Mouse (Mus musculus): ENCODE measurements at regions not wholly inside any gene's neighbourhood (a gene's known extent, or its start where the extent isn't known, plus 50 kb on each side); places are given as distances from the start of the nearest gene placed in this dataset.

DNA sequence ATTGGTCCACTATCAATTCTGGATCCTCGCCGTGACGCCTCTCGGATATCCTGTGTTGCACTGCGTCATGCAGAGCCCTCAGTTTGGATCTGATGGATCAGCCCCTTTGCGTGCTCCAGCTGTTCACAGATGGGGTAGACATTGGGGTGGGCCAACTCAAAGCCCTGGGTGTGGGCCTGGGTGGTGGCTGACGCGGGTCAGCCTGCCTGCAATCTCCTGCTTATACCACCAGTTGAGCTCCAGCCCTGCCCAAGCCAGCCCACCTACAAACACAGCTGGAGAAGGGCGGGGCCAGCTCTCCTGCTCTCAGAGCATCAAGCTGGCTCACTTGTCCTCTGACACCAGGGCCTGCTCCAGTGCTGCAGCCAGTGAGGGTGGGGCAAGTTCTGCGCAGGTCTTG lies 73.1 kb downstream of the Rps15a start:
- no peak for DNase-seq (ENCODE audit: extremely low read depth, insufficient read length, low spot score)

DNA sequence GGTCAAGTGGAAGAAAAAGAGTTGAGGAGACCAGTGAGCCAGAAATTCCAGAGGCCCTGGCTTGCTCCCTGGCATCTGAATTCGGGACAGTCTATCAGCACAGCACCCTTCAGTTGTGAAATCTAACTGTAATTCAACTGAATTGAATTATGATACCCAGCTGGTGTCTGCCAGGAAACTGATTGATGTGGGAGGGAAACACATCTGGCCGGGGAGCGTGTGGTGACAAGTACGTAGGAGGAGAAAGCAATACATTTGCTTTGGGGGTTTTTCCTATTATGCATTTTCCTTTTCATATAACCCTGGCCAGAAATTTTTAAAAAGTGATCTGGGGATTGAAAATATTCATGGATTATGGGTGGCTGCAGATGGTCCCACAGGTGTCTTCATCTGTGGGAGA lies 76.1 kb downstream of the Rps15a start:
- DNase-seq (ENCODE audit: extremely low read depth, insufficient read length, low spot score): no peak

DNA sequence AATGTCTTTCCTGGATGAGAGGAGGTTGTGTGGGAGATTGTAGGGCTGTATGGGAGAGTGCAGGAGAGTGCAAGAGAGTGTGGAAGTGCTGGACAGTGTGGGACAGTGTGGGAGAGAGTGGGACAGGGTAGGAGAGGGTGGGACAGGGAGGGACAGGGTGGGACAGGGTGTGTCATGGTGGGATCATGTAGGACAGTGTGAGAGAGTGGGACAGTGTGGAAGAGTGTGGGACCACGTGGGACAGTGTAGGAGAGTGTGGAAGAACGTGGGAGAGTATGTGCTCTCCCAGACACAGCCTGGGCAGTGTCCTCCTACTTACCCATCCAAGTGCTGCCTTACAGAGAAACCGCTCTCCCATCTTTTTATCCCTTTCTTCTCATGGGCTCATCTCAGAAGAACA lies 78.9 kb downstream of the Rps15a start:
- DNase-seq (ENCODE audit: extremely low read depth, insufficient read length, low spot score): no peak

DNA sequence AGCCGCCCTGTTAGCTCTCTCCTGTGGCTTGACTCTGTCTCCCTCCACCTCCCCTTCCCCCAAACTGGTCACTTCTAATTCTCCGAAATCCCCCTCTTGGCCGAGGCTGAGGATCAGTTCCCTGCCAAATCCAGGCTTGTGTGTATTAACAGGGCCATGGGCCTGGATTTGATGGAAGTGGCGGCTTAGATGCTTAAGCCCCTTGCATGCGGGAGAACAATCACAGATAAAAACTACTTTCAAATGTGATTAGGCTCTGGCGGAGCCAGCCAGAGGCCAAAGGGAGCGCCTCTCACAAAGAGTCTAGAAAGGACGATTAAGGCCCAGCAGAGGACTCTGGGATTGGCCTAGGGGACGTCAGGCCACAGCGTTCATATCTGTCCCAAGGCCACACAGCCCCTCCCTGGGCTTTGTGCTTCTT lies 89.9 kb downstream of the Rps15a start:
- DNase-seq (ENCODE audit: extremely low read depth, insufficient read length, low spot score): no peak

DNA sequence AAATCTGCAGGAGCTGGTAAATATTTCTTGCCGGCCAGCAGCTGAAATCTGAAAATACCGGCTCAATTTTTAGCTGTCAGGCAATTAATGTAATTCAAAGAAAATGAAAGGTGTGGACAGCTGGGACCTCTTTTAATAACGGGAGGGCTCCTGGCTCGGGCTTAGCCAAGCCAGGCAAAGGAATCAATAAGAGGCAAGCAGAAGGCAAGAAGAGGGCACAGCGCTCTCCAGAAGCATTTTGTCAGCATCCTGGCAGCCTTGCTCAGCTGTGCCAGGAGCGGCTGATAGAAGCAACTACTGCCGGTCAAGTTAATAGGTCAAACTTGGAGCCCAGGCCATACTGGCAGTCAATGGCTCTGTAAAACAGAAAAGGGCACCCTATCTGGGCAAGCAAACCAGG lies 111.4 kb downstream of the Rps15a start:
- DNase-seq (ENCODE audit: extremely low read depth, insufficient read length, low spot score): no peak

DNA sequence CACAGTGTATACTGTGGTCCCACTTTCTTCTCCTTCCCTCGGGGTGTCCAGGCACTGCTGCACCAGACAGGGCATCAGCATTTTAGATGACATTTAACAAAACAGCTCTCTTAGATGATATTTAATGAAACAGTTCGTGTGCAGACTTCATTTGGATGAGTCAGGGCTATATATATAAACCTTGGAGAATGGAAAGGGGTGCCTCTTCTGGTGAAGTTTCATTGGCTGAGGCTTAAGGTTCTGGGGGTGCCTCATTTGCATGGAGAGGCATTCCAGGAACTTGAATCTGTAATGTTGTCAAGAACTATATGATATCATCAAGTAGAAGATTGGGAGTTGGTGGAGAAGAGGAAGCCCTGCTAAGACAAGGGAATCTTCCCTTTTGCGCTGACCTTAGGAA lies 114.1 kb downstream of the Rps15a start:
- DNase-seq (ENCODE audit: extremely low read depth, insufficient read length, low spot score): no peak

DNA sequence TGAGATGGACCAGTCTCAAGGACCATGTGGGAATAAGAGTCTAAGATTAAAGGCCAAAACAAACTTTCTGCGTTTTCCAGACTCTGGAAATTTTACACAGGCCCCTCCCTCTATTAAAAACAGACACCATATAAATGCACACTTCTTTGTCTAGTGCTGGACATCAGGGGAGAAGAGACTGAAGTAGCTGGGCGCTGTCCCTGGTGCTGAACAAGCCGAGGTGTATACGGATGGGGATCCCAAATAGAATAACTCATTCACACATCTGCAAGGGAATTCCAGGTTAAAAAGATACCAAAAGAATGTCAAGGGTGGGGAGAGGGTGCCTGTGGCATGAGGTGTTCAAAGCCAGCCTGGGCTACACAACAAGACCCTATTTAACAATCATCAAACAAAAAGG lies 114.9 kb downstream of the Rps15a start:
- DNase-seq (ENCODE audit: extremely low read depth, insufficient read length, low spot score): no peak

DNA sequence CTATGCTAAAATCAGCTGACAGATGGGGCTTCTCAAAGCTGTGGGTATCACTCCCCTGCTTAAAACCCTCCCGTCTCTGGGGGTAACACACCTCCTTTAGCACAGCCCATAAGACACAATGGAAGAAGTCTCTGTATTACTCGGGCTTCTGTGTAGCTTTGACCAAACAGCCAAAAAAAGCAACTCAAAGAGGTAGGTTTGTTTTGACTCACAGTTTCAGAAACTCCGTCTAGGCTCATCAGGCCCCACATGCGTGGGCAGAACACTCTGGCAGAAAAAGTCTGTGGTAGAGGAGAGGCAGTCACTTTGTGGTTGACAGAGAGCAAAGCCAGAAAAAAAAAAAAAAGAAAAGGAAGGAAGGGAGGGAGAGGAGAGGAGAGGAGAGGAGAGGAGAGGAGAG lies 133.8 kb downstream of the Rps15a start:
- no peak for DNase-seq (ENCODE audit: extremely low read depth, insufficient read length, low spot score)

DNA sequence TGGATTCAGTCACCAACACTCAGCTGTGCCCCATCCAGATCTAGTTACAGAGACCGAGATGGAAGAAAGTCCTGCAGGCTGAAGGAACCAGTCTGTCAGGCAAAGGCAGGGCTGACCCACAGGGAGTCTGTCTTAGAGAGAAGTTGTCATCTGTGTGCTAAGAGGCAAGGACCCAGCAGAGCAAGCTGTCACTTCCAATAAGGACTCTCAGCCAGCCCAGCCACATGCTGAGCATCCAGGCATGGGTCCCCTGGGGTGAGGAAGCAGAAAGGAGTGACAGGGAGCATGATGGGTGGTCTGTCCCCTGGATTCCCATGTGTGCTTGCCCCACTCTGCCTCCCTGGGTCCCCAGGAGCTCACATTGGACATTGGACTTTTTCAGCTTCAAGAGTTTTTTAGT lies 144.8 kb downstream of the Rps15a start:
- DNase-seq (ENCODE audit: extremely low read depth, insufficient read length, low spot score): peak; percentile 5

DNA sequence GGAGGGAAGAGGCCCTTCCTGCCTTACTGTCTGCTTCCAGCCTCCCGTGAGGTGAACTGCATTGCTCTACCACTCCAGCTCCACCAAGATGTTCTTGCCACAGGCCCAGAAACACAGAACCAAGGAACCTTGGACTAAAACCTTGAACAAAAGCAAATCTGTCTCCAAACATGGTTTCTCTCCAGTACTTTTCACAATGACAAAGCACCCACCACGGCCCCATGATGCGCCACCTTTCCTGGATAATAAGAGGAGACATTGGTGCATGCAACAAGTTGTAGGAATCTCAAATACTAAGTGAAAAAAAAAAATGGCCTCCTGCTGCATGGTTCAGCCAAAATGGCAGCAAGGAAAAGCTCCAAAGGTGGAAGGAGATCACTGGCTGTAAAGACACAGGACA lies 172.6 kb downstream of the Rps15a start:
- DNase-seq (ENCODE audit: extremely low read depth, insufficient read length, low spot score): no peak

DNA sequence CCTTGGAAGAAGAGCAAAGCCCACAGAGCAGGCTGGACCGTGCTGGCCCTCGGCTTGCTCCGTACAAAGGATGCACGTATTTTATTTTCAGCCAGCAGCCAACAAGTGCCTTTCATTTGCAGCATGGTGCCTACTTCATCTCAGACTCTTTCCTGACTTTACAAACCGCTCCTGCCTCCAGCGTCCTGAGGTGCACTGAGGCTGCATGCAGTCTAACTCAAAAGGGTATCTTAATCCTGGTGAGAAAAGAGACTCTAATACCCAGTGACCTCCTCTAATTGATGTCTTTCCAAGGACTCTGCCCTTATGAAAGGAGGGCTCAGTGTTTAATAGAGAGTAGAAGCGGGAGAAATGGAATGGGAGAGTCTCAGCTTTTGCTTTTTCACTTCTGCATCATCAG lies 176.4 kb downstream of the Rps15a start:
- DNase-seq (ENCODE audit: extremely low read depth, insufficient read length, low spot score): no peak

DNA sequence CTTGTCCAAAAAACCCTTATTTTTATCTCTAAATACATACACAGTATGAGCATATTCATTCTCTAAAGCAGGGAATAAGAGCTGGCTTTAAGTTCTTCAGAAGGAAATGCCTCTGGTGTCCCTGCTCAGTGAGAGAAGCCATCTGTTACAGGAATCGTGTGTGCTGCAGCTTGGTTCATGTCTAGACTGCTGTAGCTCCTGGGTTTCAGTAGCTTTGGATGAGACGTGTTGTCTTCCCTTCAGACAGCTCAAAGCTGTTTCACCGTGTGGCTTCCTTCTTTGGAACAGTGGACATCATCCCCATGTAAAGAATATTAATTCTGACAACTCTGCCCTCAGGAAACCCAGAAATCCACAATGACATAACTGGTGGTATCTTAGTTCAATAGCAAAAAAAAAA lies 181.1 kb downstream of the Rps15a start:
- DNase-seq (ENCODE audit: extremely low read depth, insufficient read length, low spot score): no peak

DNA sequence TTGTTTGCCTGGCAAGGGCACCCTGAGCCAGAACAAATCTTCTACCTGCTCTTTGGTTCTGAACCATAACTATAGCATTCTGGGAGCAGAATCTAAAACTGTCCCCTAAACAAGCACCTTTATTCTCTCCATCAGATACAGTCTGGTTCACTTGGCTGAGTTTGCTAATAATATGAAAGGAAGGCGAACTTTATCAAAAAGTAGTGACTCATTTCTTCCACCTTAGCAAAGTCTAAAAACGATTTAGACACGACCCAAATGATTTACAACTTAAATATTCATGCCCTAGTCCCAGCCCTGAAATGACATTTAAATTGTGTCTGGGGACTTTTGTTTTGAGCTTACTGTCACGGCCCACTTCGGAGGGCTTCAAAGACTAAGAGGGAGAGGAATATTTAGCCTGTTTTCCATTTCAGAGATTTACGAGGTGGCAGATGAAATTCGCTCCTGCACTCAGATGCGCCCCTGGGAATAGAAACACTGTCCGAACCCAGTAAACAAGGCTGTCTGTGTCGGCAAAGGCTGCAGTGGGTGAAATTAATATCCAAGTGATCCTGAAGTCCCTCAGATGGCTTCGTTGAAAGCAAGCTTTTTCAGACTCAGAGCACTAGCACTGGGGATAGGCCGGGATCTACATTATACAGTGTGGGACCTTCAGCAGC lies 184.6 kb downstream of the Rps15a start:
- no peak for DNase-seq (ENCODE audit: extremely low read depth, insufficient read length, low spot score)

DNA sequence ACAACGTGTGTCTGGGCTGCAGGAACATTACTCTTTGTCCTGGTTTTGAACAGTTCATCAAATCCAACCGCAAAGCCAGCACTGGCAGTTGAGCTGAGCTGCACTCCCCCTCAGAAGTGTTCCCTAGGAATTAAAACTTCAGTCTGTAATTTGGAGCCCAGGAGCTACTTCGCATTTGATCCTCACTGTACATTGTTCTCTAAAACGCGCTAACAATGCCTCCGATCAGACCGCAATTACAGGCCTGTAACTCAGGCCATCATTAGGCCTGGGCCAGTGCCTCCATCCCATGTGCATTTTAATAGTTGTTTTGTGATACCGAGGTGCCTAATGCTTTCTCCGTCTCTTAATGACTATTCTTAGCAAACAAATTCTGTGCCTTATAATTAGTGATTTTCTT lies 185.6 kb downstream of the Rps15a start:
- no peak for DNase-seq (ENCODE audit: extremely low read depth, insufficient read length, low spot score)

DNA sequence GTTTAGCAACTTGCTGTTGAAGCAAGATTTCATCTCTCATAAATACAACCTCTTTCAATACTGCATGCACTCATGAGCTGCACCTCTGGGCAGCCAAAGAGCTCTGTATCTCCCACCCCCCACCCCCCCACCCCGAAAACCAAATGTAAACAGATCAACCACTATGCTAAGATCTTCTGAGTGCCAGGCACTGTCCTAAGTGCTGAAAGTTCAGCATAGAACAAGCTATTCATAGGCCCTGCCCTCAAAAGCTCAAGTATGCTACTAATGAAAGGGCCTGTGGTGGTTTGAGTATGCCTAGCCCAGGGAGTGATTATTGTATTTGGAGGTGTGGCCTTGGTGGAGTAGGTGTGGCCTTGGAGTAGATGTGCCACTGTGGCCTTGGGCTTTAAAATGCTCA lies 189.6 kb downstream of the Rps15a start:
- DNase-seq (ENCODE audit: extremely low read depth, insufficient read length, low spot score): no peak

DNA sequence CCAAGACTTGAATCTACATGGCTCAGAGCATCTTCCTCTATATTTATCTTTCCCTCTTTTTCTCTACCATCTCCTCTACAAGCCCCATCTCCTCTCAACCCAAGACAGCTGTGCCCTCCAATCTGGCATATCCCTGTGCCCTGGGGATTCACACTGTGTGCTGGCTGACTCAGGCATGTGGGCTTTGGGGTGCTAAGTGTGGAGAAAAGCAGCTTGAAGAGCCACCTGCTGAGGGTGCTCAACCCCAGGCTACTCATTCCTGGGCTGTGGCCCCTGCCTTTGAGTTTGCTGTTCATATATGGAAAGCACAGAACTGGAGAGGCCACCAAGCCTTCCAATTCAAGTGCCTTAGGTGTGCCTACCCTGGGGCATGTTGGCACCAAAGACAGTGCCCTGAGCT lies 193.7 kb downstream of the Rps15a start:
- no peak for DNase-seq (ENCODE audit: extremely low read depth, insufficient read length, low spot score)

DNA sequence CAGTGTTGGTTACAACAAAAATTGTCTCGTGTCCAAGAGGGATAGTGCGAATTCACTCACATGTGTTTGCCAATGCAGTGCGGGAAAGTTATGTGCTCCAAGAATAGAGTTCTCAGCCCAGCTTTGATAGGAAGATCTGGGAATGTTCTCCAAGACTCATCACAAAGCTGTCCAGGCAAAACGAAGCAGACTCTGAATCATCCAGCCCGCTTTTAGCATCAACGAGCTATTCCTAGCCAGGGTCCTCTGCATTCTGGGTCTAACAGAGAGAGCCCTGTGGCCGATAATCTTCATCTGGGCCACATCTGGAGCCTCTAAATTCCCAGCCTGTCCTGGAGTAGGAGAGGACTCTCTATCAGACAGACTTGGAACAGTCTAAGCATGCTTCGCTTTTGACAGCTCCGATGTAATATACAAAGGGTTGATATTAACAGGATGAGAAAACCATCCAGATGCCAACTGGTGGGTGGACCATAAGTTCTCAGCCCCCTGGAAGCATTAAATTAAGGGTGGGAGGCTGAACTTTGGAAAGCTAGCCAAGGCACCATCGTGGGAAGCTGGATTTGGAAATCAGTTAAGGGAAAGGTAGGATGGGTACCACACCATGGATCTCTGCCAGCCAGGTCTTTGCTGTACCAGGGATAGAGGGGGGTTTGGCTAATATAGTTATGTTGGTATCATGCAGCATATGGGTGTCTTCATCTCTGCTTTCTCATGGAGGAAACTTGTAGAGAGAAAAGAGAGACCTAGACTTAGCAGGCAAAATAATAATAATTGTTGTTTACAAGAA lies 197.6 kb downstream of the Rps15a start:
- no peak for DNase-seq (ENCODE audit: extremely low read depth, insufficient read length, low spot score)

DNA sequence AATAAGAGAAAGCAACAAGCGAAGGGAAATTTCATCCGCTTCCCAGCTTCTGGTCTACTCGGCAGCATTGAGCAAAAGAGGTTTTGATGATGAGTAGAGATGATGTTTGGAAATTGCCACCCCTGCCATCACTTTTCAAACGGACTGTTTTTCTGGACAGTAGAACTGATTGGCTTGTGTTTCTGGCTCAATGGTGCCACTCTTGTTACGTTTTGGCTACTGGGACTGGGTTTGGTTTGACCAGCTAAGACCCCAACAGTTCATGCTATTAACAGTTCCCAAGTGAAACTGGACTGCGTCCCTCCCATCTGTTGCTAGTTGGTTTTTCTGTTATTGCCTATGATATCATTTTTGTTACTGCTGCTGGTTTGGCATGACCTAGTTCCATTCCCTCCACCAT lies 199.1 kb downstream of the Rps15a start:
- no peak for DNase-seq (ENCODE audit: extremely low read depth, insufficient read length, low spot score)

DNA sequence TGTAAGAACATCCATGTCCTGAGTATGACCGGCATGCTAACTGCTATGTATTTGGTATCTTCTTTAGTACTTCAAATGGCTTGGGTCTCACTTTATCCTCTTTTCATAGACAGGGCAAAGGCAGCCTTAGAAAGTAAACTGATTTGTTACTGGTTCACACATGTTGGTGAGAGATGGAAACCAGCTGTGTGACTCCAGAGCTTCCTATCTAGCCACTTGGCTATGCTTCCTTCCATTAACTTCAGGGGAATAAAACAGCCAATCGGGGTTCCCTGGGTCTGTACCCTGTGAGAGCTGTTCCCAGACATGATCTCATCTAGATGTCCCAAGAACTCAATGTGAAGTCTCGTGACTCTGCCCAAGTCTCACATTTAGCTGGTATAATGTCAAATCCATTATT lies 203.5 kb downstream of the Rps15a start:
- no peak for DNase-seq (ENCODE audit: extremely low read depth, insufficient read length, low spot score)

DNA sequence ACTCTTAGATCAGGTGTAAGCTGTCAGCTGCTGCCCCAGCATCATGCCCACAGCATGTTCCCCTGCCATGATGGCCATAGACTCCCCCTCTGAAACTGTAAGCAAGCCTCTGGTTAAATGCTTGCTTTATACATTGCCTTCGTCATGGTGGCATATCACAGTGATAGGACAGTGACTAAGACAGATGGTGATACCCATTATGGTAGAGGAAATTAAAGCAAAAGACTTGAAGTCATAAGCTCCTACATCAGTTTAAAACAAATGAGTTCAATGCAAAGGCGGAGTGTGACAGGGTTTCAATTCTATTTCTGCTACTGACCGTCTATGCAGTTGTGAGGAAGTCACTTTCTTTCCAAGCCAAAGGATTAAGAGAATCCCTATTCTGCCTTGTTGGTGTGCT lies 204.9 kb downstream of the Rps15a start:
- DNase-seq (ENCODE audit: extremely low read depth, insufficient read length, low spot score): no peak

DNA sequence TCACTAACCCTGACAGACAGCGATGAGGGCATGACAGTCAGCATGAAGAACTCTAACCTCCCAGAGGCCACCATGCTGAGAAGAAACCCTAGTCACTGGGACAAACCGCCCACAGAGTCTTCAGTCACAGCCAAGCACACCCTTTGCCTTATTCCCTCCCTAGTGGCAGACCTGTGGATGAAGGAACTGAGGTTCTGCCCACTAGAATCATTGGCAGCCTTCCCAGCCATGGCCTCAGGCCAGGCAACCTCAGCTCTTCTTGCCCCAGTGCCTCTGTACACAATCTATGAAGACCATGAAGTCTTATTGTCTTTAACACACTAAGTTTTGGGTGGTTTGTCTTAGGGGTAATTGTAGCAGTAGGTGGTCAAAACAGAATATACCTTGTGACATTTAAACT lies 219.5 kb downstream of the Rps15a start:
- peak; percentile 9 for DNase-seq (ENCODE audit: extremely low read depth, insufficient read length, low spot score)

DNA sequence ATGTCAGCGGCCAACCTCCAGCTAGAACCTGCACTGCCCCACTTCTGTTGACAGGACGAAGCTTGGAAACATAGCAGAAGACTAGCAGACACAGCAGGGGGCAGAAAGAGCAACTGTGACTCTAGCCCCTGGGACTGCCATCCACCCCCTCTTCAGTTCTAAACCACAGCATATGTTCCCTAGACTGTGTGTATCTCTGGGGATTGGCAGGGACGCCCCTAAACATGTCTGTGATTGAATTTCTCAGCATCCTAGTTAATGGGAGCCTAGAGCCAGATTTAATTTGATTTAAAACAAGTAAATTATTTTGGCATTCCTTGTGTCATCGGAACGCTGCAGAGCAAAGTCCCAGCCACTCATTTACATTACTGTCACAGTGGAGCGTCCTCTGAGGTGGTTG lies 228.7 kb downstream of the Rps15a start:
- no peak for DNase-seq (ENCODE audit: extremely low read depth, insufficient read length, low spot score)

DNA sequence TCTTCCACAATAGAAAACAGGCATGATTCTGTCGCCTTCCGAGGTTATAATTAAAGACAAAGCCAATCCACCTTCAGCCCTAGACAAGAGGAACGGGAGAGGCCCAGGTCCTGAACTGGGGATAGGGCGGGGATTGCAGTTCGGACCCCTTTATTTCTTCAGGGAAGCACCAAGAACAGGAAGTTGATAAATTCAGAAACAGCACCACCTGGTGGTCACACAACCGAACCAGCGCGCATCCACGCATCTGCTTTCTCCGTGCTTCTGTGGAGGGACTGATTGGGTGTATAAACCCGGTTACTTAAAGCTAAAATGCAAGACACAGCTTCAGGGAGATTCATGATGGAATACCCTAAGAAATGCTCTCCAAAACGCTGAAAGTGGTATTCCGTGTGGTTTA lies 233.2 kb downstream of the Rps15a start:
- peak; percentile 46 for DNase-seq (ENCODE audit: extremely low read depth, insufficient read length, low spot score)

Measured in 3134 (cell line).